Mouse (Mus musculus) CD4-positive, CD25-positive, alpha-beta regulatory T cell, adult 4 months (primary cell): ENCODE data around the gene Cltrn. TPM values are rescaled to one million over a fixed set of nuclear protein-coding genes. Genes with fewer than 3 reads are reported as not detected.
A peak's percentile ranks its signal among the peaks of the same experiment; 100 is the strongest.

Experiments used
- ATAC-seq: one replicate; pipeline ENCODE4 v1.8.0; 2017
- polyA plus RNA-seq, 2 experiments: library from polyadenylated mRNA; unstranded; fragments of 100-300 nt; shearing (Covaris generic); gene quantifications; one replicate each; pipeline ENCODE4 v1.2.1; 2017

Cltrn gene
- not detected for polyA plus RNA-seq

GRCm38 (mm10) chrX:164088582-164088981 lies at the start of gene Cltrn:
Cltrn (plus strand) TSS chrX:164088830.
- no peak for ATAC-seq

- ATAC-seq: no peak
These were observed 49.7 kb upstream of the Cltrn start for GRCm38 (mm10) chrX:164038882-164039281.

- ATAC-seq: no peak
These were observed 46.6 kb upstream of the Cltrn start for GRCm38 (mm10) chrX:164042069-164042468.

- ATAC-seq: no peak
These were observed 41.9 kb upstream of the Cltrn start for GRCm38 (mm10) chrX:164046736-164047135.

DNA sequence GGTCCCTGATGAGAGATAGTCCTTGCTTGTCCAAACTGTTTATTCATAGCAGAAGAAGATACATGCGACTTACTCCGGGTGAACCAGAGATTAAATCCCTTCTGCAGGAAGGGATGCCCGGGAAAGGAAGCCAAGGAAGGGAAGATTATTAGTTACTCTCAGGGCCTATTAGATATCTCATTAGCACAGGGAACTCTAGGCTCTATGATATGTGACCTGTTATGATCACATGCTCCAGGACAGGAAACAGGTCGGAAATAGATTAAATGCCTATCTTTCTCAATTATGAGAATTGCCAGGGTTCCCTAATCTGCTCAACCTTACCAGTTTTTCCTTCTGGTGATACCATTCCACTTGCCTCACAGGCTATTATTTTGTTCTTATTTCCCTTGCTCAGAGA lies 32.9 kb upstream of the Cltrn start:
- no peak for ATAC-seq

GRCm38 (mm10) chrX:164058523-164058922 lies 30.1 kb upstream of the Cltrn start:
- no peak for ATAC-seq

GRCm38 (mm10) chrX:164059070-164059469 lies 29.6 kb upstream of the Cltrn start:
- ATAC-seq: no peak

- peak; percentile 87 for ATAC-seq
These were observed 22.4 kb upstream of the Cltrn start for GRCm38 (mm10) chrX:164066185-164066584.

DNA sequence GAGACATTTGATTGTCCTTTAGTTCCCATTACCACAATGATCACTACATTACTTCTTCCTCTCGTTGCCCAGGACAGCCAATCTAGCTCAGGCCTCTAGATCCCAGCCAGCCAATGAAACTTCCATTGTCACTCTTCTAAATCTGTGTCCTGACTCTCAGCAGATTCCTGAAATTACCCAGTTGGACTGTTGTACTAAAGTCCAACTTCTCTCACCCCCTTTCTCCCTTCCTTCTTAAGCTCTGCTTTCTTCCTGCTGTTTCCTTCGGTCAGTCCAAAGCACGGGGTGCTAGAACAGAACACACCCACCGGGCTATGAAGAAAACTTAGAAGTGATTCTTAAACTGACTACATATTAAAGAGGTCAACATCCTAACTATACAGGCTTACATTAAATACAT lies 19.7 kb upstream of the Cltrn start:
- ATAC-seq: no peak

DNA sequence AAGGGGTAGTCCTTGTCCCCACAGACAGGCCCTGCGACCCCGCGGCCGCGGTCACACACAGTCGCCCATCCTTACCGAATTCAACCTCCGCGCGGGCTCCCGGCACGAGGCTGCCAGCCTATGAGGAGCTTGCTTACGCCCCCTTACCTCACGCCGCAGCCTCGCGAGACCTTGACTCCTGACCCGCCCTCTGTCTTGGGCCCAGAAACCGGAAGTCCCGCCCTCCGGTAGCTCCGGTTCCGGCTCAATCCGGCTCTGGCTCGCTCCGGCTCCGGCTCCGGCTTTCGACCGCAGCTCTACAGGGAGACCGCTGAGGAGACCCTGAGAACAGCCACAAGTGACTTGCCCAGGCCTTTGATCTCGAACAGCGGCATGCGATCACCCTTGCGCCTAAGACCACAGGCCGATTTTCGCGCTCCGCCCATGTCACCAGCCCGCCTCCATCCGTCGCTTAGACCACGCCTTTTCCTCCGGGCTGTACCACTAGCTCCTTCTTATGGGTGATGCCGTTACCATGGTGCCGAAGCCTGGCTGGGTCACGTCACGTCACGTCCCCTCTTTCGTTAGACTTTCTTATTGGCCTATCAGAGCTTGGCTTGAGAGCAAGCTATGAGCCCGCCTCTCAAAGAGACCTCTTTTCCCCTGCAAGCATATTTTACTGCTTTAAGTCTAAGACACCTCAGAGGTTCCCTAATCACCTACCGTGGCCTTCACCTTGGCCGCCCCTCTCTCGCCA lies 12.4 kb upstream of the Cltrn start, which contains the start of gene Siah1b:
TSS of gene Siah1b (minus strand) at position 454 of the 736 bp plus-strand sequence.
- ATAC-seq: peak; percentile 94

DNA sequence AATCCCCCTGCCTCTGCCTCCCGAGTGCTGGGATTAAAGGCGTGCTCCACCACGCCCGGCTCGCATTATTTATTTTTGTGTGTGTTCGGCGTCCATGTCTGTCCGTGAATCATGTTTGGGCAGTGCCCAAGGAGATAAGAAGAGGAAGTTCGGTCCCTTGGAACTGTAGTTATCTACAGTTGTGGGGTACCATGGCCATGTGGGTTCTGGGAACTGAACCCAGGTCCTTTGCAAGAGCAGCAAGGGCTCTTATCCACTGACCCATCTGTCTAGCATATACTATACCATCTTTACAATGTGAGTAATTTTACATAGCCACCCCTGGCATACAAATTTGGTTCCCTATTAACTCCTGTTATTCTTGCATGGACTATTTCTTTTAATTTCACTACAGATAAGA lies 6.6 kb upstream of the Cltrn start:
- ATAC-seq: no peak

DNA sequence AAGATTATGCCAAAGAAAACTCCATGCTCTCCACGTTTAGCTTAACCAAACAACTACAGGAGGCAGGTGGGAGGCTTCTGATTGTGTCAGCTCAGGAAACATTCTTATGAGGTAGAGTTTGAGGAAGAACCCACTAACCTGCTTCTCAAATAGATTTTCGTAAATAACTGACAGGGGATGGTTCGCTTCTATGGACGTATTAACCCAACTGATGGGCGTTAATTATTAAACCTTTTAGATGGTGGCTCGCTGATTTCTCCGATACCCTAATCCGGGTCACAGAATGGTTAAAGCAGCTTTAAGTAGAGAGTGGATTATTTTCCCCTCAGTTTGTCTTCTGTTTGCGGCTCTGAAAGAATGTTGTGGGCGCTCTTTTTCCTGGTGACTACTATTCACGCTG lies 1.3 kb downstream of the Cltrn start:
- ATAC-seq: no peak

- no peak for ATAC-seq
These were observed 3.9 kb downstream of the Cltrn start for GRCm38 (mm10) chrX:164092300-164093169.

DNA sequence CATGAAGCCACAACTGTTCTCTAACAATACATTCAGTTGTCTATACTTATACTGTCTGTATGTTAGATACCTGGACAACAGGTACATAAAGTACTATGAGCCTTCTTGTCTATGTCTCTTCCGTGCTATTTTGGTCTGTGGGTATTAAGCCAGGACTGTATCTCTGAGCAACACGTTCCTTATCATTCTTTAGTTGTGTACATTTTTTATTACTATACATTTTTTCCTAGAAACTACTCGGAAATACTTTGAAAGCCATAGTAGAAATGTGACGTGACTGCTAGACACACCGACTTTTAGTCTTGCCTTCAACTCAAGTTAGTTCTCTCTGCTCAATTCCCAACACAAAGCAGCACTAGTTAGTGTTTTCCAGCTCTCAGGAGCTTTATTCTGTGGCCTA lies 4.8 kb downstream of the Cltrn start:
- ATAC-seq: no peak

GRCm38 (mm10) chrX:164095838-164096237 lies 7.2 kb downstream of the Cltrn start:
- ATAC-seq: no peak

- ATAC-seq: no peak
These were observed 12.9 kb downstream of the Cltrn start for GRCm38 (mm10) chrX:164101483-164101882.

DNA sequence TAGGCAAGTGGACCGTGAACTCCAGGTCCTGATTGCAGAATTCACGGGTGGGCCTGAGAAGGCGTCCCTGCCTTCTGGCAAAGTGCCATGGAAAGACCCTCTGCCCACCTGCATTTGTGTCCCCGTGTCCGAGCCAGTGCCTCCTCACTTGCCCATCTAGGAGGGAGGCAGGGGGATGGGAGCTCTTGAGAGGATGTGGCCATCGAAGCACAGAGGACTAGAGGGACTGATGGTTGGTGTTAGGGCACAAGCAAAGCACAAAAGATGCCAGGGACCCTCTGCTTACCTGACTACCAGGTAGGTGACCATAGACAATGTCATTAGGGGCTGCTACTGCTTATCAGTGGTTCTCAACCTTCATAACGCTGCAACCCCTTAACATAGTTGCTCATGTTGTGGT lies 13.6 kb downstream of the Cltrn start:
- ATAC-seq: no peak

- no peak for ATAC-seq
These were observed 14.0 kb downstream of the Cltrn start for GRCm38 (mm10) chrX:164102656-164103055.

DNA sequence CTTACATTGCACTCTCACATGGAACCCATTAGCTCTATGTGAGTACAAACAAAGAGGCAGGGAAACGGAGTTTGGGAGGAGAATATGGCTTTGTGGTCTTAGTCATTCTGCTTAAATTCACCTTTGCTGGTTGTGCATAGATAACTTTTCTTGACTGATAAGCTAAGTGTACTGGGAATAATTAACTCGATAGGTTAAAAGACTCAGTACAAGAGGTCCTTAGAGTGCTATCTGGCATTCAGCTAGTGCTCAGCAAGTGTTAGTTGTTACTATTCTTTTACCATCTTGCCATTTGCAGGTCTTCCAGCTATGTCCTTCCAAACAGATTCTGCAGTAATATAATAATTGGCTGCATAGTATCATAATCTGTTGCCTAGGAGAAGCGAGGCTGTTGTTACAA lies 22.5 kb downstream of the Cltrn start:
- no peak for ATAC-seq

- ATAC-seq: no peak
These were observed 25.1 kb downstream of the Cltrn start for GRCm38 (mm10) chrX:164113744-164114143.

DNA sequence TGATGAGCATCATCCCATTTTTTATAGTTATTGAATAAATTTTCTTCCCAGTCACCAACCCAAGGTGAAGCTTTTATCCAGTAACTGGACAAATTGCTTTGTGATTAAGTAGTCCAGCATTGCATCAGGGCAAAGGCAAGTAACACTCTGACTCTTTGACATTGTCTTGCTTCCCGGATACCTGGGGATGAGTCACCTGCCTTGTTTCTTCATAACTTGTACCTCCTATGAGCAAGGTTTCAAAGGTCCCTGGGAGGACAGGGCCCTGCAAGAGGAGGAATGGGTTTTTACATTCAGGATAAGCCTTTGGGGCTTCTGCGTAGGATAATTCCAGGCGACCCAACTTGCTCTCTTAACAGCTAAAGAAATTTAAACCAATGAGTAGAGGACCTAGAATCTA lies 35.3 kb downstream of the Cltrn start:
- no peak for ATAC-seq

- no peak for ATAC-seq
These were observed 44.9 kb downstream of the Cltrn start for GRCm38 (mm10) chrX:164133531-164133930.

- ATAC-seq: no peak
These were observed 46.7 kb downstream of the Cltrn start for GRCm38 (mm10) chrX:164135304-164135818.

DNA sequence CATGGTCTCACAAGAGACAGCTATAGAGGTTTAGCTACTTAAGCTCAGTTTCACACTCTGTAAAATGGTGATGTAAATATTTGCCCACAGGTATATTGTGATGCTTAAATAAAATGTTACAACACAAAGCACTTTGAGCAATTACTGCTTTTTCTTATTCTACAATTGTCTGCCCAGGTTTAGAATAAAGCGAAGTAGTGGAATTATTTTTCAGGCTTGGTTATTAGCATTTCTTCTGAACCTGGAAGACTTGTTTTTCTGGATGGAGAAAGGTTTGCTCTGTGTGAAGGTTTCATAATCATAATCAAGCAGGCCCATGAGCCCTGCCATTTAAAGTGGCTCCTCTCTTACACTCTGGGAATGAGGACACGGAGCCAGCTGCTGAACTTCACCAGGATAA lies 50.4 kb downstream of the Cltrn start, which contains the start of gene Ace2:
TSS of gene Ace2 (plus strand) at position 301 of the 400 bp plus-strand sequence.
- no peak for ATAC-seq
